Mouse (Mus musculus): ENCODE results near the gene Ush2a.

Gene Ush2a

DNA sequence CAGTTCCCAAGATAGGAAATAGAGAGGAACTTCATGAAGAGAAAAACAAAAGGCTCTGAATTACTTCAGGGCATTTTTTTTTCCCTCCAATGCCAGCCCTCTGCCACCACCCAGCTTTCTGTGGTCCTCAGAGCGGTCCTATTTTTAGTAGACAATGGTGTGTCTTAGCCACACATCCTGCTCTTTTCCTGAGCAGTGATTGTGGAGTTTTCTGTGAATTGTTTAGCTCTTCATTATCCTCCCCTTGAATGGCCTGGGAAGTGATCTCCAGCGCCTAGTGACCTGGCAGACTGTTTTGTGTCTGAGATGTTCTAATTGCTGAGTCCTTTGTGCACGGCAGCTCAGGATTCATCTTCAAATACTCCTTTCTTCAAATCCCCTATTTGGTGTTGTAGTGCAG, 397.3 kb downstream of the Ush2a start:
- DNase-seq (ENCODE audit: extremely low read depth, insufficient read length, low spot score) = no peak

DNA sequence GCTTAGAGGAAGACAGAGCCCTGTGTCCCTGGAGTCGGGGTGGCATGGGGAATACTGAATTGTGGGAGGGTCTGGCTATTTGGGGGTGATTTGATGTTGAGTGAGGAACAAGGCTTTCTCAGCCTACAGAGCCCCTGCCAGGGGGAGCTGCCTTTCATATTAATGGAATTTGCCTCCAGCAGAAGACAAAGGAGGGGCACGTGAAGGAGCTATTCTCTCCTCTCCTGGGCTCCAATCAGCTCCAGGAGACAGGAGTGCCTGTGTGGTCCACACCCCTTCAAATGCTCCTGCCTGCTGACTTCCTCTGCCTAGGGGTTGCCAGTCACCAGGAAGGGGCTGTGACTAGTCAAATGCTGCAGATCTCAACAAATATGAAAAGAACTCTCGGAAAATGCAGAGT, 398.5 kb downstream of the Ush2a start:
- no peak for DNase-seq (ENCODE audit: extremely low read depth, insufficient read length, low spot score)

DNA sequence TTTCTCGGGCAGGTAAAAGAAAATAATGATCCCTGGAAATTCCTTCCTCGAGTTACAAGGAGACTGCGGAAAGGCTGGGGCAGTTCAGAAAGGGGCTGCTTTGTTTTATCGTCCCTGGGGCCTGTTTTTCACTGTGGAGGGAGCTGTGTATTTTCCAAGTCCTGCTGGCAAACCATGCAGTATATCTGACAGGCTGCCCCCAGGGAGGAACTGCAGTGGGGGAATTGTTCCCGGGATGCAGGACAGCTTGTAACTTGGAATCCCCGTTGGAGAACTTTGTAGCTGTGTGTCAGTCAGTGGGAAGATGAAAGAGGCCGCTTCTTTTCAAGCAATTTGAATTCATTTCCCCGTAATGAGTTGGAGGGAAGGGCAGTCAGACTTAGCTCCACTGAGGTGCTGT, 399.1 kb downstream of the Ush2a start:
- no peak for DNase-seq (ENCODE audit: extremely low read depth, insufficient read length, low spot score)

DNA sequence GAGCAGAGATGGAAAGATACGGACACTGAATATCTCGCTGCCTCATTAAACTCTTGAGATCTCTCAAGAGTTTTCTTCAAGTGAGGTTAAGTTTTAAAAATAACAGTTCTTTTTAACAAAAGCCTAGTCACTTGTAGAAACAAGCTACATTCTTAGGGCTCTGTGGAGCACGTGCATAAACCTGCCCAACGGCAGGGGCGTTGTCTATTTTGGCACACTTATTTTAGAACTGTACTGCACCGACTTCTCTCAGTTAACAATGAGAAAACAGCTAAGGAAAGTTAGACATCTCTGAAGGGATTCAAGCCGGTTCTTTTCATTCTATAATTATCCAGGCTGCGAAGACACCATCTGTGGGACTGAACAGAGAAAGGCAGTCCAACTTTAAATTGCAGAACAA, 405.6 kb downstream of the Ush2a start:
- no peak for DNase-seq (ENCODE audit: extremely low read depth, insufficient read length, low spot score)

DNA sequence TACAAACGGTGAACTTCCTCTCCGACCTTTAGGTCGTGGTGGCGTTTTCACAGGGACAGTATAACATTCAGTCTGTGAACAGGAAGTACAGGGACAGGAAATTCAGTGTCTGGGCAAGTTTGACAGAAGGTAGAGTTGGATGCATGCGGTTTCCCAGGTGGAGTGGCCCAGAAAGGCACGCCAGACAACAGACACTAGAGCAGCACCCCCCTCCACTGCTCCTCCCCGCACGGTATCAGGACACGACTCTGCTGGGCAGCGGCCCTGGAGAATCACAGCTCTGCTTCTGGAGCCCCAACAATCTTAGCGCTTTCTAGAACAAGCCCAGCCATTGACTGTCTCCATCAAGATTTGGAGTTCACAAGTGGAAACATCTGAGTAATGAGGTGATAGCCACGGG, 406.7 kb downstream of the Ush2a start:
- DNase-seq (ENCODE audit: extremely low read depth, insufficient read length, low spot score) = no peak

DNA sequence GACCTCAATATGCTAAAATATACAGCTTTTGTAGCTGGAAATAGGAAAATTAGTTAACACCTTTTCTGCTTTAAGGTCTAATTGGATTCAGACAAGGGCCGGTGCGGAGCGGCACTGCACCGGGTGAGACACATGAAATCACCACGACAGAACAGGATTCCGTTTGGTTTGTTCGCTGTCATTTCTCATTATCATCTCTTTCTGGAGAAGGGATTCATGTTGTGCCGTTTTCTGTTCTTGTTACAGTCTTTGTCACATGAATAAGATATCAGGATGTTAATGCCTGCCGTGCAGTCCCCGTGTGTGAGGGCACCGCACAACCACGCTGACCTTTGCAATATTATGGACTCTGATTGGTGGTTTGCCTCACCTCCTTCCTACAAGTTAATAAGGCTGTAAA, 411.0 kb downstream of the Ush2a start:
- no peak for DNase-seq (ENCODE audit: extremely low read depth, insufficient read length, low spot score)

DNA sequence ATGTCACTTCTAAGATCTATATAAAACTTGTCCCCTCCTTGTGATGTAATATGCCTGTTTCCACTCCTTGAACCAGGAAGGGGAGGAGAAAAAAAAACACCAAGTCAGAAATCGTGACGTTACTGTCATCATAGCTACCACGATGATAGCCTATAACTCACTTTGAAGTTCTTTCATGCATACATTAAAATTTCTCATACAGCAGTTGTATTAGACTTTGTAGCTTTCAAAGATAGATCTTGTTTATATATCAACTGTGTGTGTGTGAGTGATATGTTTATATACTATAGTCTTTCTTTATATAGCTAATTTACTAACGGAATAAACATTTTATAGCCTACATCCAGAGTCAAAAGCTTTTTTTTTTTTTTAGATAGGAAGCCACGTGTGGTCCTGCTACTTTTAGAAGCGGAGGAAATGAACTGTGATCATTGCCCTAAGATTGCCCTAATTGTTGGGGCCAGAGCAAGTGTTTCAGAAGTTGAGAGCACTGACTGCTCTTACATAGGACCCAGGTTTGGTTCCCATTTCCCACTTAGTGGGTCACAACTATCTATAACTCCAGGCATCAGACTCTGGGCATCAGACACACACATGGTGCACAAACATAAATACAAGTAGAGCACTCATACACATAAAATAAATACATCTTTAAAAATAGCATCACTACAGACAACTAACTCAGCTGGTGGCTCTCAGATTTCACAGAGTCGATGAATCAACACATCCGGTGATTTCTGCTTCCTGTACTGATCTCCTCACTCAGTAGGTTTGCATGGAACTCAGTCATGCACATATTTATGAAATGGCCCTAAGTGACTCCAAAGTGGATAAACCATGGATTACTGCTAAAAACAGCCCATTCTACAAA, 413.1 kb downstream of the Ush2a start:
- no peak for DNase-seq (ENCODE audit: extremely low read depth, insufficient read length, low spot score)

DNA sequence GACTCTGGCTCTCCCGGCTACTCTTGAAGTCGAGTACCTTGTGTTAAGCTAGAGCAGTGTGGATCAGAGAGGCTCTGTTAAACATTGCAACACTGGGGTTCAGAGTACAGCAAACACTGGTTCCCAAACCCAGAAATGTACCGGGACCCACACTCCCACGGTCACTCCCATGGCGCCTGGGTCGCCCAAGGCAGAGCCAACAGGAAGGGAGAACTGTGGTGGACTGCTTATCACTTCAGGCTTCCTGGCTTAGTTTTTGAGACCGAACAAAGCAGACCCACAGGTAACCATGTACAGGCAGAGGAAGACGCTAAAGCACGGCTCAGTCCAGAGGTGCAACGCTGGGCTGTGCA, 413.7 kb downstream of the Ush2a start:
- DNase-seq (ENCODE audit: extremely low read depth, insufficient read length, low spot score) = no peak

DNA sequence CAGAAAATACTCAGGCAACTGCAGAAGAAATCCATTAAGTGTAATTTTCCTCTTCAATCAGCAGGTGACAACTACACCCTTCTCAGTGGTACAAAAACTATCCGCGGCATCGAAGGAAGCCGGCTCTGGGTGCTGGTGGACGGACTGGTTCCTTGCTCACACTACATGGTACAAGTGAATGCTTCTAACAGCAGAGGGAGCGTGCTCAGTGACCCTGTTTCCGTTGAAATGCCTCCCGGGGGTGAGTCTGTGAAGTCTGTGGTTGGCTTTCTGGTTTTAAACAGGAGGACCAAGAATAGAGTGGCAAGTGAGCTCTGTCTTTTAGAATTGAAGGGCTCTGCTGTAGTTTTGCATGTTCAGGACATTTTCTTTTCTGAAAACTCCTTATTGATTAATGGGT, 416.4 kb downstream of the Ush2a start:
- DNase-seq (ENCODE audit: extremely low read depth, insufficient read length, low spot score) = no peak

DNA sequence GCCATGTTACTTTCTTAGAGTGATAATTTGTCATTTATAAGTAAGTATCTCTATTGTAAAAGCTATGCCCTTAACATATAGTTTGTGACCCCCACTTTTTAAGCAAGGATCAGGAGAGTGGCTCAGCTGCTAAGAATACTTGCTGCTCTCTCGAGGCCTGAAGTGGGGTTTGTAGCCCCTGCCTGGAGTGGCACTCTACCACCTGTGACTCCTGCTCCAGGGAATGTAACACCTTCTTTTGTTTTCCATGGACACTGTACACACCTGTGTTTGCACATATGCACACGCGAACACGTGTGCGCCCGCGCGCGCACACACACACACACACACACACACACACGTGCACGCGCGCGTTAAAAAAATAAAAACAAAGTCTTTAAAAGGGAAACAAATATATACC, 424.5 kb downstream of the Ush2a start:
- DNase-seq (ENCODE audit: extremely low read depth, insufficient read length, low spot score) = no peak

DNA sequence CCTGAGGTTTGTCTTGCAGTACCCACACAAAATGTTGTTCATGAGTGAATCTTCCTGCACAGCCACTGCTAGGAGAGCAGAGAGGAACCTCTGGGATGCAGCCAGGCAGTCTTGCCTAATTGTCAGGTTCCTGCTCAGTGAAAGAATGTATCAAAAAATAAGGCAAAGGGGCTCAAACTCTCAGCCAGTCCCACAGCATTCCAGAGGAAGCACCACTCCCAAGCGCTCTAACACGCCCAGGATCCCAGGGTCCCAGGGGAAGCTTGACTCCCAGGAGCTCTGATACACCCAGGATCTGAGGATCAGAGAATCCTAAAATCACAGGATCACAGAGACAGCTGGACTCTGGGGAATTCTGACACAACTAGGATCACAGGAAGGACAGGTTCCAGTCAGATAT, 434.5 kb downstream of the Ush2a start:
- no peak for DNase-seq (ENCODE audit: extremely low read depth, insufficient read length, low spot score)

DNA sequence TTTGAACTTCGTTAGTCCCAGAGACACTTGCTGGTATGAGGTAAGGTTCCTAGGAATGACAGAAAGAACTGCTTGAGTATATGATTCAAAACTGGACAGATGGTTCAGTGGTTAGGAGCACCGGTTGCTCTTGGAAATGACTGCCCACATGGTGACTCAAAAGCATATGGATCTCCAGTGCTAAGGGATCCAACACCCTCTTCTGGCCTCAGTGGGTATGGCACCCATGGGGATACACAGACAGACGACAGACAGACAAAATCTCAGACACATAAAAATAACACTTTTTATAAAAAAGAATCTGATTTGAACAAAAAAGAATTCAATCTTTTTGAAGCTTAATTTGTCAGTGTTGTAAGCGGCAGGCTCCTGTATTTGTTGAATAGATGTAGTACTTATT, 446.4 kb downstream of the Ush2a start:
- DNase-seq (ENCODE audit: extremely low read depth, insufficient read length, low spot score) = no peak

DNA sequence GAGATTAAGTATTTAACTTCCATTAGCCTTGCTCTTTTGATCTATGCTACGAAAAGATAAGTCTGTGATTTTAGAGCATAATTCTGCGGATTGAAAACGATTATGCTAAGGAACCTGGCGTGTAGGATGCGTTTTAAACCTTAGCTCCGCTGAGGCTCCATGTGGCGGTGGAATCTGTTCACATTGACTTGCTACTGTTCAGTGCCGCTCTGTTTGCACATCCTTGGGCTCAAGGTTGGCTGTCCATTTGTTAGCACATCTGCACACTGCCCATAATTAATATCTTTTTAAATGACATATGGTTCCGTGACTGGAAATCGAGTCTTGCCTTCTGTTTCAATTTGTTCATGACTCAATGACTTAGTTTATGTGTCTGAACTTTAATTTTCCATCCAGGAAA, 446.9 kb downstream of the Ush2a start:
- no peak for DNase-seq (ENCODE audit: extremely low read depth, insufficient read length, low spot score)

DNA sequence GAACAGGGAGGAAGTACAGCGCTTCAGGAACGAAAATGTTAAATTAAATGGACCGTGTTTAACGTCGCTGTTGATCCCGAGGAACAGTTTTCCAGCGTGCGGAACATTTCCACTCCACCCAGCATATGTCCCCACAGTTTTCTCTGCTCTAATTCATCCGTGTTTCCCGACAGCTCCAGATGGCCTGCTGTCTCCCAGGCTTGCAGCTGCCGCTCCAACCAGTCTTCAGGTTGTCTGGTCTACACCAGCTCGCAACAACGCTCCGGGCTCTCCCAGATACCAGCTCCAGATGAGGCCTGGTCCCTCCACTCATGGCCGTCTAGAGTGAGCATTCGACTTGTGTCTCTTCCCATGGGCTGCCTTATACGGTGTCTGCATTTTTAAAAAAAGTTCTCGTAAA, 452.3 kb downstream of the Ush2a start:
- no peak for DNase-seq (ENCODE audit: extremely low read depth, insufficient read length, low spot score)

DNA sequence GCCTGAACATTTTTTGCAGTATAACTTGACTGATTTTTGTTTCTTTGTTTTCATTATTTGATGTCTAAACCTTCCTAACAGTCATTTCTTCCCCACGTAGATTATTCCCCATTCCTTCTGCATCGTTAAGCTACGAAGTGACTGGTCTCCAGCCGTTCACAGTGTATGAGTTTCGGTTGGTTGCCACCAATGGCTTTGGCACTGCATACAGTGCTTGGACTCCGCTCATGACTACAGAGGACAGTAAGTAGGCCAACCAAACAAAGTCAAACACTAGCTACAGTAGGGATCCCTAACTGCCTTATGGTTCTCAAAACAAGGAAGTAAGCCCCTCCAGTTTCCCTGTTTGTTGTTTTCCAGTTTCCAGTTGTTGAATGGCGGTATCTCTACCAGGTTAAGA, 453.1 kb downstream of the Ush2a start:
- DNase-seq (ENCODE audit: extremely low read depth, insufficient read length, low spot score) = no peak

DNA sequence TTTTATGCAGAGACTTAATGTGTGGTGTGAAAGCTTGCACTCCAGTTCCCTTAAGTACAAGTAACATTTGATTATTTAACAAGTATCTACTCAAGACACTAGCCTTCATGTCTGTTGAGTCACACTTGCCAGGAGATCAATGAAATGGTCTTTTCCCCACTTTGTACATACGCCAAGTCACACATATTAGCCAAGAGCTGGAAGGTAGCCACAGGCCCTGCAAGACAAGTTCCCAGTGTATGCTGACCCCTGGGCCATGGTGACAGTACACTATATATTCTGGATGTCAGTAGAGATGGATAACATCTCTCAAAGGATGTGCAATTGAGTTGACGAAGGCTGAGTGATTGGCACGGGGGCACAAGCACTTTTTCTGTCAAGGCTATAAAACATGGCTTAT, 455.1 kb downstream of the Ush2a start:
- no peak for DNase-seq (ENCODE audit: extremely low read depth, insufficient read length, low spot score)

DNA sequence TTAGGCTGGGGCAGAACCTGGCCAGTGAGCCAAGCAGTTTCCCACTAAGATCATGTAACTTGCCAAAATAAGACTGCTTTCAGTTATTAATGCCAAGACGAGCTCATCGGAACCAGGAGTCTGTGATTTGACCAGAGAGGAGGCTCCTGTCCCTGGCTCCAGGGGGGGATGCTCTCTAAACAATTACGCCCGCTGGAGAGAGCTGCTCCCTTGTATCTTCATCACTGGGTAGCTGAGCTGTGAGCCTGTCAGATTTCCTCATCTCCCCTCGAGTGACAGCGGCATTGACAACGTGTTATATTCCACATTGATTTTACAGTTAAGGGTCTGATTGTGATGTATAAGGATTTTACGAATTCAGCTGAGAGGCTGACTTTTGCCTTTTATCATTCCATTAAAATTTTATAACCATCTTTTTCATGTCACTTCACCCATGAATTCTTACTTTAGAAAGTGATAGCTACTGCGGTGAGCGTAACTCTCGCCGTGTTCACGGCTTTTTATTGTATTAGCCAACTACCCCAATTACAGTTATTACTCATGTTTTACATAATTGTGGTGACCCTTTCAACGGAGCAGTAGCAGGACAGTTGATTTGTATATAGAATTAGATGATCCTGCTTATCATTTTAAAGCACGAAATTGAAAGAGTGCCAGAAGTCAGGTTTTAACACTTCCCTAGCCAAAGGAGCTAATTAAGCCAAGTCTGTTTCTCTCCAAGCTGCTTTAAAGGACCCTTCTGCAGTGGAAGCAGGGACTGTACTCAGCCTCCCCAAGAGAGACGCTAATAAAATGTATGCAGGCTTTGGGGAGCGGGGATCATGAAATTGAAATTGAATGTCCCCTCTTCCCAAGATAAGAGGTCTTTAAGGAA, 463.5 kb downstream of the Ush2a start:
- DNase-seq (ENCODE audit: extremely low read depth, insufficient read length, low spot score) = no peak

DNA sequence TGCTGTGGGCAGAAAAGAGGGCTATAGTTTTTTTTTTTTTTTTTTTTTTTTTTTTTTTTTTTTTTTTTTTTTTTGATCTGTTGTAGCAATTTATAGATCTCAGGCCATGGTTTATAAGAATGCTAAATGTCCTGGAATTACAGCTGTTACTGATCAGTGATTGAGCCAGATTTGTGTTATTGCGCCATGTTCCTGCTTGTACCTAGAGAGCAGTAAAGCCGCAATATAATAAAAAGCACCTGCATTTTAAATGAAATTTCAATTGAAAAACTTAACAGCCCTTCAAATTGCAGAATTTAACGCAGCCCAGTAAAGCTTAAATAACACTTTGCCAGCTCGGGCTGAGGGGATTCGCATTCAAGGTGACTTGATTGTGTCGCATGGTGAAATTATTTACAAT, 465.1 kb downstream of the Ush2a start:
- no peak for DNase-seq (ENCODE audit: extremely low read depth, insufficient read length, low spot score)

DNA sequence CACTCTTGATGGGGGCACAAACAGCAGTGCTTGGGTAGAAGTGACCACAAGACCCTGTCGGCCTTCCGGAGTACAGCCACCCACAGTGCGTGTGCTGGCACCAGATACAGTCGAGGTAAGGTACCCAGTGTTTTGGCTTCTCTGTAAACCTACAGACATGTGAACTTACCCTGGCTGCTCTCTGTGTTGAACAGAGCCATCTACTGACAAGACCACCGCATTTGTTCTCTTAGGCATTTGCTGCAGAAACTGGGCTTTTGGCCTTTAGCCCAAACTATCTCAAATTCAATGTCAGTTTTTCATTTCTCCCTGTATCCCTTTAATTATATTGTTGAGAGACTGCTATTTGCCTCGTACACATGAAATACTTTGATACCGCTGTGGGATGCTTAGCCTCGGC, 466.8 kb downstream of the Ush2a start:
- DNase-seq (ENCODE audit: extremely low read depth, insufficient read length, low spot score) = no peak

DNA sequence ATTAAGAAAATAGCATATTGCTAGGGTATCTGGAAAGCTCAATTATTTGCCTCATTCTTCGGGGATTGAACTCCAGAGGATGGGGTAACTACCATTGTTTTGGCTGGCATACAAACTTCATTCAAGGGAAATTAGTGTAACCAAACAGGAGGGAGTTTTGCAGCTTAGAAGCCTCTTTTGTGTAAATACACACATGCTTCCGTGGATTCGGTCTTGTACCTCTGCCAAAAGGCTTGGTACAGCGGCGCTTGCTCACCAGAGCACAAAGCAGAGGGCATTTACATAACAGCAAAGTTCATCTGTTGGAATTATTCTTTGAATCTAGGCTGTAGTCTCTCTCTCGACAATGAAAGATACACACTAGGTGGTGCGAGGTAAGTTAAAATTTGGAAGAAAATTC, 467.4 kb downstream of the Ush2a start:
- no peak for DNase-seq (ENCODE audit: extremely low read depth, insufficient read length, low spot score)

DNA sequence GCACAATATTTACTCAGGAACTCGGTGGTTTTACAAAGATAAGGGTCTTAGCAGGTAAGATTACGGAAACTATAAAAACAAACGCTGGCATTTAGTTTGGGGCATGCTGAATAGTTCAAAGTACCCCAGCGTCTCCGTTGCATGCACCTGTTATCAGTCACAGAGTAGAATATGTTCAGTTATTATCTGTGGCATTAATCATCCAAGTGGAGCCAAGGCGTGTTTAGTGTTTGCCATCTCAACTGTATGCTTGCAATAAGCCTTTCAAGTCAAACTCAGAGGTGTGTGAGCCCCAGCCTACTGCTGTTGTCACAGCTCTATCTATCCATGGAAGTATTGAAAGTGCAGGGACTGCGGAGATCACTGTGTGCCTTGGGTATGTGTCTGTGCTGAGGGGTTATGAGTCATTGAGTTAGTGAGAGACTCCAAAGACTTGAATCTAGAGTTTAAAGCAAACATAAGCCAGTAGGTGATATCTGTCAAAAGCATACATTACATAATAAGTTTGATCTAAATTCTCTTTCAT, 473.0 kb downstream of the Ush2a start:
- DNase-seq (ENCODE audit: extremely low read depth, insufficient read length, low spot score) = no peak

DNA sequence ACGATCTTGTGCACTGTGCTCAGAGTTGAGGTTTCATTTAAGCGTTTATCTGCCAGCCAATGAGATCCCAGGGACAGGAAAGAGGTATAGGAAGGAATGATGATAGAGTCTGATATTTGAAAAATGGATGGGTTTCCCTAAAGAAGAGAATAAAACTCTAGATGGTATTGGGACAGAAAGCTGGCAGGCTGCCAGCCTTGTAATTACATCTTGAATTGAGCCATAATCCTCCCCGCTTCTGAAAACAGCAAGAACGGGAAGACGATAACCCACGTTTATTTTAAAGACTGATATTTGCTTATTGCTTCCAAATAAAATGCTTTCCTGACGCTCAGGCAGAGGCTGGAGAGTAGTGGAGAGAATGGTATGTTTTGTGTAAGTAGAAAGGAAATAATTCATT, 481.1 kb downstream of the Ush2a start:
- no peak for DNase-seq (ENCODE audit: extremely low read depth, insufficient read length, low spot score)
